Mouse (Mus musculus) brain, embryonic 14.5 days (tissue): Measurements from ENCODE around the gene Lpp.

Experiments used
- CTCF ChIP-seq: fragments of 200-500 bp; IDR thresholded peaks from 2 replicates; pipeline ENCODE4 v1.5.1; 2012; ENCODE audit warnings: inconsistent platforms, mild to moderate bottlenecking, moderate library complexity, borderline replicate concordance; ENCODE audit not compliant: insufficient read depth, insufficient read length; ENCODE audit errors: extremely low read depth
- POLR2A ChIP-seq: fragments of 200-500 bp; IDR thresholded peaks from 2 replicates; pipeline ENCODE4 v1.6.1; 2012; ENCODE audit warnings: mild to moderate bottlenecking, inconsistent platforms, borderline replicate concordance; ENCODE audit not compliant: poor library complexity, insufficient read depth, insufficient read length, severe bottlenecking; ENCODE audit errors: extremely low read depth

DNA sequence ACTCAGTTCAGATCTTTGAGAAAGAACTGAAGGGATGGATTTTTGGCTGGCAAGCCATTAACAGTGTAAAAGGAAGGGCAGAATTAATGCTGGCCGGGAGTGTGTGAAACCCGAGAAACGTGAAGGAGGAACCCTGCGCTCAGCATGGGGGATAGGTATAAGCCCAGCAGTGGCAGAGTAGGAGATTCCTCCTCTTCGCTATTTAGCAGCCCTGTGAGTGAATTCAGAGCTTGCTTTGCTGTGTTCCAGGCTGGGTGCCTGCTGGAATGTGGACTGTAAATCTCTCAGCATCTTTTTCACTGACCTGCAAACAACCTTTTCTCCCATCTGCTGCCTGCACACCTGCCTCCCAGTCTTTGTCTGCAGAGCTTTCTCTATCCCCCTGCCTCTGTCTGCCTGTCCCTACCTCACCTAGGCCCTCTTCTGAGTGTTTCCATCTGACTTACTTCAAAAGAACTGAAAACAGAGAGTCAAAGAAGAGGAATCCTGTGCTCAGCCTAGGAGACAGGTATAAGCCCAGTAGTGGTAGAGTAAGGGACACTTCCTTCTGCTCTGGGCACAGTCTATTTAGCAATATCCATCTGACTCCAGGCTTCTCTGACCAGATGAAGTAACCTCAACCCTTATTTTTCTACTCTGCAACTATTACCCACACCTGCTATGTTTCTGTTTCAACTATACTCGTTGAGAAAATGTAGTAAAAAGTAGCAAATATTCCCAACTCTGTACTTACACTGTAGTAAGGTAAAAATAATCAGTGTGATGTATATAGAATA, 550.4 kb downstream of the Lpp start:
- TF ChIP-seq CTCF (no peak), POLR2A (no peak)
